Mouse (Mus musculus): ENCODE data around the gene Ppp1r15b.

The Ppp1r15b gene

DNA sequence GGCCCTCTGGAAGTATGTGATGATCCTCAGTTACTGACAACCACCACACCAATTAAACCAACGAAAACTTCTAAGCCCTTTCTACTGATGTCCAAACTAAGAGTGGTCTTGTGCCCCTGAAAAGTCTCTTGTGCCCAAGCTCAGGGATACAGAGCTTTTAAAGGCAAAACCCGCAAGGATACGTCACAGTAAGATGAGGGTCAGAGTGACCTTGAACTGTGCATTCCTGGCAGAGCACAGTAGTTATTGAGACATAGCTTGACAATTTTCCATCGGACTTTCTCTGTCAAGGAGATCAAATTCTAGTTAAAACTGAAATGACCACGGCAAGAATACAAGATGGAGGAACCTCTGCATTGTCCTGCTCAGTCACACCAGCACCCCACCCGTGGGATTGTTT is 9.7 kb upstream of the Ppp1r15b start:
- no peak for DNase-seq (ENCODE audit: low spot score)

DNA sequence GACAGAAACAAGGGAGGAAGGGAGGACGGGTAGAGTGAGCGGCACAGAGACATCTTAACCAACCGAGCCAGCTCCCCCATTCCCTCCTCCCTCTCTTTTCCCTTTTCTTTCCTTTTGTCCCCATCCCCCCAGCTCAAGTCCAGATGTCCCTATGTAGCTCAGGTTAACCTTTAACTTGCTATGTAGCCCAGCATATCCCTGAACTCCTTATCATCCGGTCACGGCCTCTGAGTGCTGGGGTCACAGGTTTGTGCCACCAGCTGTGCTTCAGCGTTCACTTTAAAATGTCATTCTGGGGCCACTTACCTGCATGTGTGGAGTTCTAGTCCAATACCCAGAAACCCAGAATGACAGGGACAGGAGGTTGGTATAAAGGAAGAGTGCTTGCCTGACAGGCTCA is 6.8 kb upstream of the Ppp1r15b start:
- DNase-seq (ENCODE audit: low spot score): no peak

DNA sequence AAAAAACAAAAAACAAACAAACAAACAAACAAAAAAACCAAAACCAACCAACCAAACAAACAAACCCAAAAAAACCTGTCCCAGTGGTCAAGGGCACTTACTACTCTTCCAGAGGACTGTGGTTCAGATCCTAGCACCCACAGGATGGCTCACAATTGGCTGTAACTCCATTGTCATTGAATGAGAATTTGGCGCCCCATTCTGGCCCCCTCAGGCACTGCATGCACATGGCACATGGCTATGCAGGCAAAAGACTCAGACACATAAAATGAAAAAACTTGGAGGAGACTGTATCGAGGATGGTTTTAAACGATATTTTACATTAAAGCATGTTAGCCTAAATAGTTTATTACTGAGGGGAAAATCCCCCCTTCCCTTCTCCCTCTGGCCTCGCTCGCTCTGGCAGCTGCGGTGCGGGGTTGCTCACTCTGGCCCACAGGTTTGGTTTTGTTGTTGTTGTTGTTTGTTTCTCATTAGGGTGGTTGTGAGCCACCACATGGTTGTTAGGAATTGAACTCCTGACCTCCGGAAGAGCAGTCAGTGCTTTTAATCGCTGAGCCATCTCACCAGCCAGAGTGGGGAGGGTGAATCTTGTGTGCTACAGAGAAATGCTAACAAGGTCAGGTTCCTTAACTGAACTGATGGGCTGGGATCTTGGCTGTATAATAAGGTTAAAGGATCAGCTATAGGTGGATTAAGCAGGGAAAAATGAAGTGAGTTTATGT is 5.1 kb upstream of the Ppp1r15b start:
- DNase-seq (ENCODE audit: low spot score): no peak

DNA sequence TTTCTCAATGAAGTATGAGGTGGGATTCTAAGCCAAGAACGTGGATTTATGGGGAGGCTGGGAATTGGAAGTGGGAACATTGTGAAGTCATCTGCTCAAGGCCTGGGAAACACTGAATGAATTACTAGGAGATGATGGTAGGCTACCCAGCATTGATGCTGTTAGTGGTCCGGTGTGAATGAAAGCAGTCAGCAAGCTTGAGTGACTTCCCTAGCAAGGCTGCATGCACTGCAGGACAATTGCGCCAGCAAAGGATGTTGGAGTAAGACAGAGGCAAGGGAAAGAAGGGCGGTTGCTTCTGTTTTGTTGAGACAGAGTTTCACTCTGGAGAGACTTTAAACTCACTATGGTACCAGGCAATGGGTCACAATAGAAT is 4.6 kb upstream of the Ppp1r15b start:
- DNase-seq (ENCODE audit: low spot score): no peak

DNA sequence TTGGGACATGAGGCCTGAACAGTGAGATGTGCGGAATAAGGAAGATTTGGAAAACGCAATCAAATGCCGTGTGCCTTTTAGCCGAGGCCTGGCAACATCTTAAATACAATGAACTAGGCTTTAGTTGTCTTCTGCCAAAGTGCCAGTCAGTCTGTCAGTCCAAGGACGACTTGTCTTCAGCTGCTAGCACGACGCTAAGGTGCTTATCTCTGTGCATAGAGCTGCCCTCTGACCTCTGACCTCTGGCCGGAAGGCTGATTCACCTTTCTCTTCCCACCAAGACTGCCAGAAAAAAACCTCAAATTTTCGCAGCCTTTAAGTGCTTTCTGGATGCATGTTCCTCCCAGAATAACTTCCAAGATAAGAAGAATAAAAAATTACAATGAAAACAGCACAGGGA is 3.6 kb upstream of the Ppp1r15b start:
- DNase-seq (ENCODE audit: low spot score): no peak

DNA sequence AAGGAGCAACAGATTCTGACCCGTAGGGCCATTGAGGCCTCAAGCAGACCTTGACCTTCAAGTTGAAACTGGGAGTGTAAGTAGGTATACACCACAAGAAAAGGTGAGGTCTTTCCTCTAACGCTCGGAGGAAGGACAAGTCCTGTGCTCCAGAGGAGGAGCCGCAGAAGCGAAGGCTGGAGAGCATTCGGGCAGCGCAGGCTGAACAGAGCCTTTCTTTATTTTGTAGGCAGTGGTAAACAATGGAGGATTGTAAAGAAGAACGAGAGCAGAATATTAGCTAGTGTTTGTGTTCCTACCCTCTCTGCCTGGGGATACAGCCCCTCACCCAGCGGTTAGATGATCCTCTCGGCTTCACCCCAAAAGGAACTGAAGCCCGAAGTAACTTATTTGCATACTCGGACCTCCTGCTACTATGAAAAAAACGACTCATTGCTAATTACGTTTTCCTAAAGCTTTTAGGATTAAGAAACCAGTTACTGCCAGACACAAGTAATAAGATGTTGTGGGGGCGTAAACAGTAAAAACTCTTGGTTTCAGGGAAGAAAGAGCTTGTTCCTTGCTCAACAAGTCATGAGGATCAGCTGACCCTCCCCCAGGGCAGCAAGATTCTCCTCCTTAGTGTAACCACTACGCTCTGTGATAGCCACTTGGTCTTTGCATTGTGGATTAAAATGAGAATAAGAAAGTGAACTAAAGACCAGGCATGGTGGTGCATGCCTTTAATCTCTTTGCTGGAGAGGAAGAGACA is 1.3 kb upstream of the Ppp1r15b start:
- no peak for DNase-seq (ENCODE audit: low spot score)

DNA sequence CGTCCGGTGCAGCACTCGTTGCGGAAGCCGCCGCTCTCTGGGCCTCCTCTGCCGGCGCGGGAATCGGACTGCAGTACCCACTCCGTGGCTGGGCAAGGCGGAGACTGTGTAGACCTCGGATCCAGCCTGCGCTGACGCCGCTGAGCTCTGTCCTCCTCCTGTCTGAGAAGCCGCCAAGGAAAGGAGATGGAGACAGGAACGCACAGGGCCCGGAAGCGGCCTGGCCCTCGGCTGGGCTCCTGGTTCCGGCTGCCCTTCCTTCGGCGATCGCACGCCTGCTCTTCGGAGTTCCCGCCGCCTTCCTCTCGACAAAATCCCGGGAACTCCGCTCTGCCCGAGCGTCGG is 590 bp downstream of the Ppp1r15b start:
- DNase-seq (ENCODE audit: low spot score): no peak

DNA sequence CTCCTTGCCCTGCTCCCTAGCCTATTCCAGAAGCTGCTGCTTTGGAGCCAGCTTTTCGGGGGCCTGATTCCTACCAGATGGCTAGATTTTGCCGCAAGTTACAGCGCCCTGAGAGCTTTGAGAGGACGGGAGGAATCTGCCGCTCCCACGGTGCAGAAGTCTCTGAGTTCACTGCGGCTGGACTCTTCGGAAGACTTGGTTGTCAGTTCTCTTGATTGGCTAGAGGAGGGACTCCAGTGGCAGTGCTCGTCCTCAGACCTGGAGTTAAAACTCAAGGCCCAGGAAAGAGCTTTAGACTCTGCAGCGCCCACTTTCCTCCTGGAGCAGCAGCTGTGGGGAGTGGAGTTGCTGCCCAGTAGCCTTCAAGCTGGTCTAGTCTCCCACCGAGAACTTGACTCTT is 993 bp downstream of the Ppp1r15b start:
- no peak for DNase-seq (ENCODE audit: low spot score)

DNA sequence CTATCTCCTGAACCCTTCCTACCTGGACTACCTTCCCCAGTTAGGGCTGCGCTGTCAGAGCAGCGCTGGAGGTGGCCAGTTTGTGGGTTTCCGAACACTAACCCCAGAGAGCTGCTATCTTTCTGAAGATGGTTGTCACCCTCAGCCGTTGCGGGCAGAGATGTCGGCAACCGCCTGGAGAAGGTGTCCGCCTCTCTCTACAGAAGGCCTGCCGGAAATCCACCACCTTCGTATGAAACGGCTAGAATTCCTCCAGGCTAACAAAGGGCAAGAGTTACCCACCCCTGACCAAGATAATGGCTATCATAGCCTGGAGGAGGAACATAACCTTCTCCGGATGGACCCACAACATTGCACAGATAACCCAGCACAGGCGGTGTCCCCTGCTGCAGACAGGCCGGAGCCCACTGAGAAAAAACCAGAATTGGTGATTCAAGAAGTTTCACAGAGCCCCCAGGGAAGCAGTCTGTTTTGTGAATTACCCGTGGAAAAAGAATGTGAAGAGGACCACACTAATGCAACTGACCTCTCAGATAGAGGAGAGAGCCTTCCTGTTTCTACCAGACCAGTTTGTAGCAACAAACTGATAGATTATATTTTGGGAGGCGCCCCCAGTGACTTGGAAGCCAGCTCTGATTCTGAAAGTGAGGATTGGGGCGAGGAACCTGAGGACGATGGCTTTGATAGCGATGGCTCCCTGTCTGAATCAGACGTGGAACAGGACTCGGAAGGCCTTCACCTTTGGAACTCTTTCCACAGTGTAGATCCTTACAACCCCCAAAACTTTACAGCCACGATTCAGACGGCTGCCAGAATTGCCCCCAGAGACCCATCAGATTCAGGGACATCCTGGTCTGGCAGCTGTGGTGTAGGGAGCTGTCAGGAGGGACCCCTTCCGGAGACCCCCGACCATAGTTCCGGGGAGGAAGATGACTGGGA is 1.7 kb downstream of the Ppp1r15b start:
- DNase-seq (ENCODE audit: low spot score): no peak

DNA sequence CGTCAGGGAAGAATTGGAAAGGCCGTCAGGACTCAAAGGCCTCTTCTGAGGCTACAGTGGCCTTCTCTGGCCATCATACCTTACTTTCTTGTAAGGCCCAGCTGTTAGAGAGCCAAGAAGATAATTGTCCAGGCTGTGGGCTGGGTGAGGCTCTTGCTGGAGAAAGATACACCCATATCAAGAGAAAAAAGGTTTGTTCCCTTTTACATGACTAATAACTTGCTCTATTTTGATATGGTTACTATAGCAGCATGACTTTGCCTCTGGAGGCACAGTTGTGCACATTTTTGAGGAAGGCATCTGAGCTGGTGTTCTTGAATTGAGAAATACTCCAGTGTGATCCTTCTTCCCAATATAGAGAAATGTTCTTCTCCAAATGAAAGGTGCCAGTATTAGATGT is 2.5 kb downstream of the Ppp1r15b start:
- DNase-seq (ENCODE audit: low spot score): no peak

DNA sequence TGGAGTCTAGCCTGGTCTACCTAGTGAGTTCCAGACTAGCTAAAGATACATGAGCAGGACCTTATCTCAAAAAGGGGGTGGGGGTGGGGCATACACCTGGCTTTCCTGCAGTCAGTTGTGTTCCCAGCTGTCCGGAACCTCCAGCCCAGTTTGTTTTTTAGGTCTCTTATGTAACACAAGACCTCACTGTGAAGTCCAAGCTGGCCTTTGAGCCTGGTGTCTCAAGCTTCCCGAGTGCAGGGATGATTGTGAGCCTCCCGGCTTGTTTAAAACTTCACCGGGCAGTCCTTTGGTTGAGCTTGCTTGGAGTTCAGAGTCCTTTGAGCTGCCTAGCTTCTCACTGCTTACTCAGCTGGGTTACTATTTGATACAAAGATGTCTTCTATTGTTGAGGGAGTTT is 3.1 kb downstream of the Ppp1r15b start:
- DNase-seq (ENCODE audit: low spot score): no peak

DNA sequence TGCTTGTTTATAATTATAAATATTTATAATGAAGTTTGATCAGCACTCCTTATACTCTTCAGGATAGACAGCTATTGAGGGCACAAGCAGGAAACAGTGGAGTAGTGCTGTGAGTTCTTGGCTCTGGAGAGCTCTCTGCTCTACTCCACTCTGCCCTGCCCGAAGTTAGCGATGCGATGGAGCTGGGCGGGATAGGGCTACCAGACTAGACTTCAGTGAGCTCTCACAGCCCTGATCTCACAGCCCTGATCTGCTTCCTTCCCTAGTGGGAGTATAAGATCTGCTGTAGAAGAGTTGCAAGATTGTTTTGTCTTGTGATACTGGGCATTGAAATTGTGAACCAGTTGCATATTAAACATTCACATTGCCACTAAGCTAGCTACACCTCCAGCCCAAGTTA is 3.9 kb downstream of the Ppp1r15b start:
- no peak for DNase-seq (ENCODE audit: low spot score)

DNA sequence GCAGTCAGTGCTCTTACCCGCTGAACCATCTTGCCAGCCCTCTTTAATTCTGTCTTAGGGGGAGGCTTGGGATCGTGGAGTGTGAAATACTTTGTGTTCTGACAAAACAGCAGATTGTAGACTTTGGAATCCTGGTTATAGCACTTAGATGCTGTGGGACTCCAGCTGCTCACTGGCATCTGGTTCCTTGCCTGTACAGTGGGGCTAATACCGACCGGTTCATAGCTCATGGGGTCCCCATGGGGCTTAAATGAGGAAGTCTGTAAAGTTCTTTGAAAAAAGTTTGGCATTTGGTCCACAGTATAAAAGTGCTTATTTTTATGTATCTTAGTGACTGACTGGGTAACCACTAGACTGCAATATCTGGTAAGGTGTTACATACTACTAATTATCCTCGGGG is 4.9 kb downstream of the Ppp1r15b start:
- no peak for DNase-seq (ENCODE audit: low spot score)

DNA sequence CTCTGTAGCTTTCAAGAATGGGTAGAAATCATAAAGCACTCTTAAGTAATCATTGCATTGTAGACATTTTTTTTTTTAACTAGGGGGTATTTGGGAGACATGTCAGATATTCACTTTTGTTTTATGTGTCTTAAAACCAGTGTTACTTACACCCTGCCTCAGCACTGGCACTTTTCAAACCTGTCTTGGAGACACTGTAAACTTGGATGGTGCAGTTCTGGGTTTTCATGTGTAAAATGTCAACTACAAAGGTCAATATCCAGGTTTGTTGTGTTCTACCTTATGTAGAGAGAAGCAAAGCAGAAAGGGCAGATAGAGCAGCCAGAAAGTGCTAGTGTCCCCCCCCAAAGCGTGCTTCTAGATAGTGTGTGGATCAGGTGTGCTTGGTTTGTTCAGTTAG is 7.5 kb downstream of the Ppp1r15b start:
- no peak for DNase-seq (ENCODE audit: low spot score)

DNA sequence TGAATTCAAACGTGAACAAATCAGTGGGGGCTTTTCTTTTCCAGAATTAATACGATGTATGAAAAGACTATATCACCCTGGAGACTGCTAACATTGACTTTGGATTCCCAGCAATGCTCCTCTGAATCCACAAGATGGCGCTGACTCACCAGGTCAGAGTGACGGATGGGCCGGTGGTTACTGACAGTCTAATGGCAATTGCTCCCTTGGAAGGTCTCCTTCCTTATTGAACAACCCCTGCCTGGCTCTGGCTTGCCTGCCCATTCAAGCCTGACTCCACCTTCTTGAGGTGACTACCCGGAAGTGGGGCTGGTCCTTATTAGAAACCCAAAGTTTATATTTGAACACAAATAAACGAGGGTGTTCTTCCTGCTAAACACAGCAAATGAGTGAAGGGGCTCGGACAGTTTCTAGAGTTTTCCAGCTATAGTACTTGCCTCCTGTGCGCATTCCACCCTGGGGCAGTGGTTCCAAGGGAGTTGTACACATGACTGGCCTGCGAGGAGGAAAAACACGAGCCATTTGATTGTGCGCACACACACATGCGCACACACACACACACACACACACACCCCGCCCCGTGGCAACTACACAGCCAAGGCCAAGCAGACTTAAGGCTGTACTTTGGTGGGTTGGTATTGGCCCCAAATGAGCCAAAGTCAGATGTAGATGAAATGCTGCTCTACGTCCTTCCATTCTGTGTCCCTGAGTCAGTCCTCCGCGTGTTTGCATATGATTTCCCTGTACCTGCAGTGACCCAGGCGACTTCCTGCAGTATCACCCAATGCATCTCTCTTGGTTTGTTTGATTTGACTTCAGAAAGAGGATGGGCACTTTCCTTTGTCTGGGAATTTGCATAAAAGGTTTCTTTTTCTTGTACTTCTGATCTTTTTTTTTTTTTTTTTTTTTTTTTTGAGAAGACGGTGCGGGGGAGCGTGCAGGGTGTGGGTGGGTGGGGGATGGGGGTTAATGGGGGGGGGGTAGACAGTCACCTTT is 15.4 kb downstream of the Ppp1r15b start:
- DNase-seq (ENCODE audit: low spot score): peak; percentile 64

DNA sequence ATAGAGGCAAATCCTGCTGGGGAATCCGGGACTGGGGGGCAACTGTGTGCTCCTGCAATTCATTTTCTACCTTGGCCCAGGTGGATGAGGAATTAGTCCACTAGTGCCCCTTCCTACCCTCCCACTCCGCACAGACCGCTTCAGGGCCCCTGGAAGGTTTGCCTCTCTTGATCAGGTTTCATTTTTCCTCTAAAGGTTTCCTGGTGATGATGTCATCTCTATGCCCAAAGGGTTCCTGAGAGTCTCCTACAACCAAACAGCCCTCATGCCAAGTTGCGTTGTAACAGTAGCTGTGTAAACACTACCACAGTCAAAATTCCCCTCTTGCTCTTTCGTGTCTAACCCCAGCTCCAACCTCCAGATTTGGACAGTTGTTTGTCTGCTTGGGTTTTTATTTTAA is 16.4 kb downstream of the Ppp1r15b start:
- no peak for DNase-seq (ENCODE audit: low spot score)

DNA sequence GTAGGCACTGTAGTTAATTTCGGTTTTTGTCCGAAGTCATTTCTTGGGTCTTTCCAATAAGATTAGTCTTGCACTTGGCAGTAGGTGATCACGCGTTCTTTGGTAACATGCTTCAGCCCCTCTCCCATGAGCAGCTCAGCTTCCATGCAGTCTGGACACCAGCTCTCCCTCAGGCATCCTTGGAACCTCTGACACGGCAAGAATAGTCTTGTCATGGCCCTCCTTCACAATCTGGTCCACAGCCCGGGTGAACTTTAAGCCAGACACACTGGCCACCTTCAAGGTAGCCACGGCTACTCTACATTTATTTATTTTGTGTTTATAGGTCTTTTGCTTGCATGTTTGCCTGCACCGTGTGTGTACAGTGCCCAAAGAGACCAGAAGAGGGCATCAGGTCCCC is 17.2 kb downstream of the Ppp1r15b start:
- no peak for DNase-seq (ENCODE audit: low spot score)

DNA sequence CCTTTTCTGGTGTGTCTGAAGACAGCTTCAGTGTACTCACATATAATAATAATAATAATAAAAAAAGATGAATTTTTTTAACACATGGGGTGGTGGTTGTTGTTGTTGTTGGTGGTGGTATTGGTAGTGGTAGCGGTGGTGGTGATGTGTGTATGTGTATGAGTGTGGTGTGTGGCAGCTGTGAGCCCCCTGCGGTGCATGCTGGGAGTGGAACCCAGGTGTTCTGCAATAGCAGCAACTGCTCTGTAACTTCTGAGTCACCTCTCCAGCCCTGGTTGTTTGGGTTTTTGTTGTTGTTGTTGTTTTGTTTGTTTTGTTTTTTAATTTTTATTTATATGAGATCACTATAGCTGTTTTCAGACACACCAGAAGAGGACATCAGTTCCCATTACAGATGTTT is 19.6 kb downstream of the Ppp1r15b start:
- DNase-seq (ENCODE audit: low spot score): no peak

DNA sequence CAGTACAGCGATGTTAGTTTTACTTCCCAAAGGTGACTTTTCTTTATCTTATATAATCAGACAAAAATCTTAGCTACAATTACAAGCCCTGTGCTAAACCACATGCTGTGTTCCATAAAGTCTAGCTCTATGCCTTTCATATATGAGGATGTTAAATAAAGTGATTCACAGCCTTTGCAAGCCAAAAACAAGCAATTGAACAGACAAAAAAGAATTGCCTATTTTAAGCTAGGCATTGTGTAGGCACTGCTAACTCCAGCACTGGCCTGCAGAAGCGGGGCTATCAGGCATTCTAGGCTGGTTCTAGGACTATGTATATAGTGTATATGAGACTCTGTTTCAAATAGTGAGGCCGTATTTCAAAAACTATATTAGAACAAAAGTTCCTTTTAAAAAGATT is 21.3 kb downstream of the Ppp1r15b start:
- no peak for DNase-seq (ENCODE audit: low spot score)

DNA sequence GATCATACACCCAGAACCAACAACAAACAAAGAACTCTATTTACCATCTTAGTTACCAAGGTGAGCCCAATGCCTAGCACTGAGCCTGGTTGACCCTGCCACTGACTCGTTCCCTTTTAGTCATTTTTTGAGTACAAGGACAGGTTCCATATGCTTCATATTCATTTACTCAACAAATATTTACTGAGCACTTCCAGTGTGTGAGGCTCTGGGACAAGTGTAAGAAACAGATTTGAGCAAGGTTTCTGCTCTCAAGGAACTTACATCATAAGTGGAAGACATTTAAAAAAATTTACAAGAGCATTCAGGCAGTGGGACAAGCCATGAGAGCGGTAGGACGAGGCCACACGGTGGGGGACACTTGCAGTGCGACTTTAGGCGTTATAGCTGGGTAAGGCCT is 24.3 kb downstream of the Ppp1r15b start:
- no peak for DNase-seq (ENCODE audit: low spot score)

DNA sequence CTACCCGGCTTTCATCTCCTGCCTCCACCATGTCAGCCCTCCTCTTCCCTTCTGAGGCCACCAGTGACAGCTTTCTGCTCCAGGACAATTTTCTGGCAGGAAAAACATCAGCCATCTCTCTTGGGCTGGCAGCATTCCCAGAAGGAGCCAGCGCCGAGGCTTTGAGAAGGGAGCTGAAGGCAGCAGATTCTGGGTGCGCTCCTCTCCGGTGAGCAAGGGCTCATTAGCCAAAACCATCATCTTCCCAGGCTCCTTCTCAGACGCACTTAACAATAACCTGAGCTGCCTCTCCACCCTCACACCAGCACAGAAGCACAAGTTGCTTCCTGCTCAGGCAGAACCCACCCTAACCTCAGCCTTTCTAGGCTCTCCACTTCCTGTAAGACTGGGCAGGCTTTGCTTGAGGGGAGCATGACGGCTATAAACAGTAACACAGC is 28.2 kb downstream of the Ppp1r15b start:
- peak; percentile 82 for DNase-seq (ENCODE audit: low spot score)

DNA sequence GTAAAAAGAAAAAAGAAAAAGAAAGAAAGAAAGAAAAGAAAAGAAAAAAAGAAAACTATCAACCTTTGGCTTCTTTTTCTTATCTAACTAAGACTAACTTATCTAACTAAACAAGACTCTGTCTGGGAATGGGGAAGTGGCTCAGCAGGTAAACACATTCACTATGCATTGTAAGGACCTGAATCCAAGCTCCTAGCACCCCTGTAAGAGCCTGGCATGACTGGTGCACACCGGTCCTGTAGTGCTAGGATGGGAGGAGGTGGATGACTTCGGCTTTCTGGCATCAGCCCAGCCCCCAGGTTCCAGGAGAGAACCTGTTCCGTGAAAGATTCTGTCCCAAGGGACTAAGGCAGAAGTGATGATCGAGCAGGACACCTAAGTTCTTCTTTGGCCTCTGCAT is 30.6 kb downstream of the Ppp1r15b start:
- DNase-seq (ENCODE audit: low spot score): no peak
